Mouse (Mus musculus): ENCODE measurements around the gene Atat1. TPM values are rescaled to one million over a fixed set of nuclear protein-coding genes. Genes with fewer than 3 reads are reported as not detected.
A peak's percentile ranks its signal among the peaks of the same experiment; 100 is the strongest.

The Atat1 gene
- polyA plus RNA-seq, 1 experiment from 2014 or later, result 503 TPM

DNA sequence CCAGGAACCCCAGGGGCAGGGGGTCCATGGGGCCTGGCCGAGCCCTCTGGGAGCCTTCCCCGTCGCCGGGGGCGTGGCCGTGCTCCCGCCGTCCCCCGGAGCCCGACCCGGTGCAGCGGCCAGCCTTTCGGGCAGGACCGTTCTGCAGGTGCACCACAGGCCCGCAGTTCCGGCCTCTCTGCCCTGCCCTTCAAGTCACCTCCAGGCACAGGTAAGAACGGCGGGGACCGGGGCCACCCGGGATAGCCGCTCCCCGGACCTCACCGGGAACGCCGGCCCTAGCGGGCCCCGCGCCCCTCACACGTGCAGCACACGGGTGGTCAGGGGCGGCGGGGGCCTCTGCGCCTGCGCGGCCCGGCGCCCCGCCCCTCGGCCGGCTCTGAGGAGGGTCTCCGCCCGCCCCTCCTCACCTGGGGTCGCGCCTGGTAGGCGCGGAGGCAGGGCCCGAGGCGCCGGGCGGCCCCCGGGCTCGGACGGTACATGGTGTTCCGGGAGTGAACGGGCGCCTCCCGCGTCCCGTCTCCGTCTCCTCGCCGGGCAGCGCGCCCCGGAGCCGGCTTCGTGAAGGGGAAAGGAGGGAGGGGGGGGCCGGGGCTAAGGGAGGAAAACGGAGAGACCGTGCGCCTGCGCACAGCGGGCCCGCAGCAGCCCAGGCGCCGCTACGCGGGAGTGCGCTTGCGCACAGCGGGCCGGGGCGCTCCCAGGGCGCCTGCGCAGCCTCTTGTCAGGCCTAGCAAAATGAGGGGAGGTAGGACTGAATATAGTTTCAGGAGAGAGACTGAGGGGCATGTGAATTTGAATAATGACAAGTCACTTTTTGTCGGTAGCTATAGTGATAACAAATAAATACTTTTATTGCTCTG lies 12.9 kb downstream of the Atat1 start, which contains the start of gene 2310061I04Rik:
Gene 2310061I04Rik (minus strand): TSS at position 651 of the 863 bp plus-strand sequence.
- Histone ChIP-seq H3K36me3 (ENCODE audit: control insufficient read depth, insufficient read depth, low read length) (peaks cover 70% of the 10 kb centered on the region), H3K27me3 (ENCODE audit: control insufficient read depth, insufficient read depth, low read length) (no peaks in the 10 kb centered on the region), H3K4me2 (ENCODE audit: low read length) (peak within 1 kb of the TSS; percentile 100), H3K27ac (replicated peaks; ENCODE audit: low read depth, low read length) (peak within 1 kb of the TSS; percentile 97), H3K4me1 (ENCODE audit: control insufficient read depth, insufficient read depth, low read length) (peaks cover 12% of the 10 kb centered on the region; the same call in 1 of the 2 replicates), H3K9me3 (ENCODE audit: control insufficient read depth, low read length) (no peaks in the 10 kb centered on the region), H3K9ac (replicated peaks; ENCODE audit: low read length) (peak within 1 kb of the TSS; percentile 88), H3K4me3 (replicated peaks; ENCODE audit: low read depth, low read length) (peak within 1 kb of the TSS; percentile 82)
- under 1% methylated on average over 86 of the region's 86 CpGs for whole genome bisulfite sequencing
- DNase-seq, result peak; percentile 98
- peak; percentile 94 for ATAC-seq (ENCODE audit: low FRiP score, low TSS enrichment)

DNA sequence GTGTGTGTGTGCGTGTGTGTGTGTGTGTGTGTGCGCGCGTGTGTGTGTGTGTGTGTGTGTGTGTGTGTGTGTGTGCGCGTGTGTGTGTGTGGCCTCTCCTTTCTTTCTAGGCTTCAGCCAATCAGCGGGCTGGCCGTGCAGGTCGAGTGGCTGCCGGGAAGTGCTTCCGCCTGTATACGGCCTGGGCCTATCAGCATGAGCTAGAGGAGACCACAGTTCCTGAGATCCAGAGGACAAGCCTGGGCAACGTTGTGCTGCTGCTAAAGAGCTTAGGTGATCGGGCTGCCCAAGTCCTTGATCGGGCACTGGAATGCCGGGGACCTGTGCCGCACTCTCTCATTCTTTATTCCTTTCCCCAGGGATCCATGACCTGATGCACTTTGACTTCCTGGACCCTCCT lies 22.1 kb downstream of the Atat1 start:
- WGBS, result 76% methylated on average over 17 of the region's 17 CpGs
- DNase-seq (no peak), ATAC-seq (ENCODE audit: low FRiP score, low TSS enrichment) (no peak)
- Histone ChIP-seq H3K4me1 (ENCODE audit: control insufficient read depth, insufficient read depth, low read length) (no peaks in the 10 kb centered on the region), H3K4me2 (ENCODE audit: low read length) (no peak overlapping the region), H3K27me3 (ENCODE audit: control insufficient read depth, insufficient read depth, low read length) (no peaks in the 10 kb centered on the region), H3K9me3 (ENCODE audit: control insufficient read depth, low read length) (no peaks in the 10 kb centered on the region), H3K27ac (replicated peaks; ENCODE audit: low read depth, low read length) (no peak overlapping the region), H3K36me3 (ENCODE audit: control insufficient read depth, insufficient read depth, low read length) (peaks cover 96% of the 10 kb centered on the region), H3K4me3 (replicated peaks; ENCODE audit: low read depth, low read length) (no peak overlapping the region), H3K9ac (replicated peaks; ENCODE audit: low read length) (no peak overlapping the region)

DNA sequence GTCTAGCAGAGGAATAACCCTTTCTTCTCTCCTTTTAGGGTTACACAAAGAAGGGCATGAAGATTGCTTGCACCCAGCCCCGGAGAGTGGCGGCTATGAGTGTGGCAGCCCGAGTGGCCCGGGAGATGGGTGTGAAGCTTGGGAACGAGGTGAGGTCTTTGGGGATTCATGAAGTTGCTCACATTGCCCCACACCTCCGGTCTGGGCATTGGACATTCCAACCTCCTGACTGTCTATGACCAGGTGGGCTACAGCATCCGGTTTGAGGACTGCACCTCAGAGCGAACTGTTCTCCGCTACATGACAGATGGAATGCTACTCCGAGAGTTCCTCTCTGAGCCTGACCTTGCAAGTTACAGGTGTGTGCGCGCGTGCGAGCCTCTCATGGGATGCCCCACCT lies 26.1 kb downstream of the Atat1 start:
- DNase-seq (no peak), ATAC-seq (ENCODE audit: low FRiP score, low TSS enrichment) (no peak)
- Histone ChIP-seq H3K9ac (replicated peaks; ENCODE audit: low read length) (no peak overlapping the region), H3K4me2 (ENCODE audit: low read length) (no peak overlapping the region), H3K9me3 (ENCODE audit: control insufficient read depth, low read length) (no peaks in the 10 kb centered on the region), H3K4me1 (ENCODE audit: control insufficient read depth, insufficient read depth, low read length) (peaks cover 9% of the 10 kb centered on the region), H3K36me3 (ENCODE audit: control insufficient read depth, insufficient read depth, low read length) (peaks cover 72% of the 10 kb centered on the region), H3K4me3 (replicated peaks; ENCODE audit: low read depth, low read length) (no peak overlapping the region), H3K27ac (replicated peaks; ENCODE audit: low read depth, low read length) (no peak overlapping the region), H3K27me3 (ENCODE audit: control insufficient read depth, insufficient read depth, low read length) (no peaks in the 10 kb centered on the region)
- 95% methylated on average over 14 of the region's 14 CpGs for WGBS

DNA sequence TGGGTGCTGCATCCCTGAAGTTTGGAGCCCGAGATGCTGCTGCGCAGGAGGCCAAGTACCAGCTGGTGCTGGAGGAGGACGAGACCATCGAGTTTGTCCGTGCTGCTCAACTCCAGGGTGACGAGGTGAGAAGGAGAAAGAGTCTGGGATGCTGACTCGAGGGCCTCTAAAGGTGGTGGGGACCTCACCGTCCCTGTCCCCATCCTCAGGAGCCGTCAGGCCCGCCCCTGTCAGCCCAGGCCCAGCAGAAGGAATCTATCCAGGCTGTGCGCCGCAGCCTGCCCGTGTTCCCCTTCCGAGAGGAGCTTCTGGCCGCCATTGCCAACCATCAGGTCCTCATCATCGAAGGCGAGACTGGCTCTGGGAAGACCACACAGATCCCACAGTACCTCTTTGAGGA lies 27.0 kb downstream of the Atat1 start:
- H3K4me1 ChIP-seq (ENCODE audit: control insufficient read depth, insufficient read depth, low read length), result peaks cover 9% of the 10 kb centered on the region
- no peak overlapping the region for H3K9ac ChIP-seq (replicated peaks; ENCODE audit: low read length)
- no peaks in the 10 kb centered on the region for H3K27me3 ChIP-seq (ENCODE audit: control insufficient read depth, insufficient read depth, low read length)
- H3K4me2 ChIP-seq (ENCODE audit: low read length), result no peak overlapping the region
- H3K4me3 ChIP-seq (replicated peaks; ENCODE audit: low read depth, low read length), result no peak overlapping the region
- H3K36me3 ChIP-seq (ENCODE audit: control insufficient read depth, insufficient read depth, low read length), result peaks cover 64% of the 10 kb centered on the region
- ATAC-seq (ENCODE audit: low FRiP score, low TSS enrichment), result no peak
- DNase-seq, result no peak
- H3K27ac ChIP-seq (replicated peaks; ENCODE audit: low read depth, low read length), result no peak overlapping the region
- 96% methylated on average over 17 of the region's 17 CpGs for WGBS
- H3K9me3 ChIP-seq (ENCODE audit: control insufficient read depth, low read length), result no peaks in the 10 kb centered on the region

DNA sequence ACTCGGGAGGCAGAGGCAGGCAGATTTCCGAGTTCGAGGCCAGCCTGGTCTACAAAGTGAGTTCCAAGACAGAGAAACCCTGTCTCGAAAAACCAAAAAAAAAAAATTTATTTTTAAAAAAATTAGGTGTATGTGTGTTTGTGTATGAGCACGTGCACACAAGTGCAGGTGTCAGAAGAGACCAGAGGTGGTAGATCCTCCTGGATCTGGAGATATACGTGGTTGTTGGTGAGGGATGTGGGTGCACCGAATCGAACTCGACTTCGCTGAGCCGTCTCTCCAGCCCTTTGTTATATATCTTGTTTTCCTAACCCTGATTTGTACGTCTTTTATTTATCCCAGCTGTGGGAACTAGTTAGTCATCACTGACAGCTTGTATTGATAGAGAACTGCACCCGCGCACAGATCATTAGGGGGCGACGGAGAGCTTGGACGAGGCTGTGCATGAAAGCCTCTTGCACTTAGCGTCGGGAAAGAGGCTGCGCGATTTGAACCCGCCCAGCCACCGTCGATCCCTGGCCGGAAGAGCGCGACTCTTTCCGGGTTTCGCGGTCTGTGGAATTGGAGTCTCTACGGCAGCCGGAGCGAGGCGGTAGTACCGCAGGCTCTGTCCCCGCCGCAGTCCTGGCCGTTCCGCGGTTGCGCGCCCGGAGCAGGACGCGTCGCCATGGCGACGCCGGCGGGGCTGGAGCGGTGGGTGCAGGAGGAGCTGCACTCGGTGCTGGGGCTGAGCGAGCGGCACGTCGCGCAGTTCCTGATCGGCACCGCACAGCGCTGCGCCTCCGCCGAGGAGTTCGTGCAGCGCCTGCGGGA lies 30.4 kb downstream of the Atat1 start, which contains the start of gene Dhx16:
Gene Dhx16 (plus strand): TSS at position 575 of the 813 bp plus-strand sequence.
- 6% methylated on average over 66 of the region's 66 CpGs for WGBS
- Histone ChIP-seq H3K4me2 (ENCODE audit: low read length) (peak within 1 kb of the TSS; percentile 80), H3K27ac (replicated peaks; ENCODE audit: low read depth, low read length) (peak within 1 kb of the TSS; percentile 73), H3K9me3 (ENCODE audit: control insufficient read depth, low read length) (no peaks in the 10 kb centered on the region), H3K4me3 (replicated peaks; ENCODE audit: low read depth, low read length) (peak within 1 kb of the TSS; percentile 98), H3K9ac (replicated peaks; ENCODE audit: low read length) (peak within 1 kb of the TSS; percentile 75), H3K27me3 (ENCODE audit: control insufficient read depth, insufficient read depth, low read length) (no peaks in the 10 kb centered on the region), H3K36me3 (ENCODE audit: control insufficient read depth, insufficient read depth, low read length) (peaks cover 53% of the 10 kb centered on the region), H3K4me1 (ENCODE audit: control insufficient read depth, insufficient read depth, low read length) (peaks cover 9% of the 10 kb centered on the region)
- peak; percentile 98 for DNase-seq
- peak; percentile 88 for ATAC-seq (ENCODE audit: low FRiP score, low TSS enrichment)

DNA sequence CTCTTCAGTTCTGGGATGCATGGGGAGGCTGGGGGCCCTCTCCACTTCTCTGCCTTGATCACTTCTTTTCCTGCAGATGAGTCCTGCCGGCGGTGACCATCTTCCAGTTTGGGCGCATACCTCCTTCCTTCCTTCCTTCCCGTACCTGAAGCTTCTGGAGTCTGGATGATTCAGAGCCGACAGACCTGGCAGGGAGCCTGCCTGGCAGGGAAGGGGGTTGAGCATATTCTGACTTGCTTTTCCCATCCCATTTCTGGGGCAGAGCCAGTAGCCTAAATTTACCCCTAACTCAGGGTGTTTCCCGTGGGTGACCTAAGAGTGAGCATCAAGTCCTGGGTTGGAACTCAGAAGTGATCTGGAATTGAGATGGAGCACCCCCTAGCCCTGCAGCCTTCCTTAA lies 35.2 kb downstream of the Atat1 start:
- H3K9ac ChIP-seq (replicated peaks; ENCODE audit: low read length), result no peak overlapping the region
- ATAC-seq (ENCODE audit: low FRiP score, low TSS enrichment), result no peak
- 93% methylated on average over 6 of the region's 6 CpGs for WGBS

DNA sequence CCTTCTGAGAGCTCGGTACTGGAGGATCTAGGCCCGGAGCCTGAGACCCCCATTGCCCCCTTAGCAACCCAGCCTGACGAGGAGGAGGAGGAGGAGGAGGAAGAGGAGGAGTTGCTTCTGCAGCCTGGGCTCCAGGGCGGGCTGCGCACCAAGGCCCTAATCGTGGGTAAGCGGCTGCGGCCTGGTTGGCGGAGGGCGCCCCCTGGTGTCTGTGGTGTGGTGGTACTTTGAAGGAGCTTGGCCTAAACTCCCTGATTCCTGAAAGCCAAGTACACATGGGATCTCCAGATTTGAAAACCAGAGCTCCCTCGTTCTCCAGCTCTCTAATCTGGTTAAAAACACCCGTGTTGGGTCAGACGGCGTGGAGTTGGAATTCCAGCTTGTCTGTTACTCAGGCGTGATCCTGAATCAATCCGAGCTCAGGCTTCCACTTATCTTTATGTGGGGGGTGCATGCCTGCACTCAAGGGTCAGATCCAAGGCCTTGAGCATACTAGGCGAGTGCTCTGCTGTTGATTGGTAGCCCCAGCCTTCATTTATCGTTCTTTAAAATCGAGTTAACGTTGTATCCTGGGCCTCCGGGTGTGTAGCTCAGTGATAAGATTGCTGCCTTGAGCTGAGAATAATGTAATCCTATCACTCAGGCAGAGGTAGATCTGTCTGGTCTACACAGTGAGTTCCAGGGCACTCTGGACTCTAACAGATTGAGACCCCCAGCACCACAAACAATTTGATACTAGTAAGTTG lies 35.9 kb downstream of the Atat1 start:
- peaks cover 39% of the 10 kb centered on the region for H3K36me3 ChIP-seq (ENCODE audit: control insufficient read depth, insufficient read depth, low read length)
- DNase-seq (peak; percentile 89), ATAC-seq (ENCODE audit: low FRiP score, low TSS enrichment) (peak; percentile 25; the same call in 1 of the 2 replicates)
- H3K27me3 ChIP-seq (ENCODE audit: control insufficient read depth, insufficient read depth, low read length), result no peaks in the 10 kb centered on the region
- no peak overlapping the region for H3K27ac ChIP-seq (replicated peaks; ENCODE audit: low read depth, low read length)
- H3K9ac ChIP-seq (replicated peaks; ENCODE audit: low read length), result no peak overlapping the region
- H3K4me3 ChIP-seq (replicated peaks; ENCODE audit: low read depth, low read length), result no peak overlapping the region
- peak overlapping the region; percentile 38 for H3K4me2 ChIP-seq (ENCODE audit: low read length)
- H3K4me1 ChIP-seq (ENCODE audit: control insufficient read depth, insufficient read depth, low read length), result peaks cover 29% of the 10 kb centered on the region
- WGBS, result 31% methylated on average over 21 of the region's 21 CpGs
- no peaks in the 10 kb centered on the region for H3K9me3 ChIP-seq (ENCODE audit: control insufficient read depth, low read length)

More for the DNA sequence above, 35.2 kb downstream of the Atat1 start:
- Histone ChIP-seq H3K27me3 (ENCODE audit: control insufficient read depth, insufficient read depth, low read length) (no peaks in the 10 kb centered on the region), H3K4me3 (replicated peaks; ENCODE audit: low read depth, low read length) (no peak overlapping the region), H3K36me3 (ENCODE audit: control insufficient read depth, insufficient read depth, low read length) (peaks cover 39% of the 10 kb centered on the region), H3K9me3 (ENCODE audit: control insufficient read depth, low read length) (no peaks in the 10 kb centered on the region), H3K4me1 (ENCODE audit: control insufficient read depth, insufficient read depth, low read length) (peaks cover 22% of the 10 kb centered on the region), H3K4me2 (ENCODE audit: low read length) (no peak overlapping the region), H3K27ac (replicated peaks; ENCODE audit: low read depth, low read length) (no peak overlapping the region)
- DNase-seq, result no peak
